Mouse (Mus musculus): ENCODE measurements at regions not wholly inside any gene's neighbourhood (a gene's known extent, or its start where the extent isn't known, plus 50 kb on each side); places are given as distances from the start of the nearest gene placed in this dataset.

DNA sequence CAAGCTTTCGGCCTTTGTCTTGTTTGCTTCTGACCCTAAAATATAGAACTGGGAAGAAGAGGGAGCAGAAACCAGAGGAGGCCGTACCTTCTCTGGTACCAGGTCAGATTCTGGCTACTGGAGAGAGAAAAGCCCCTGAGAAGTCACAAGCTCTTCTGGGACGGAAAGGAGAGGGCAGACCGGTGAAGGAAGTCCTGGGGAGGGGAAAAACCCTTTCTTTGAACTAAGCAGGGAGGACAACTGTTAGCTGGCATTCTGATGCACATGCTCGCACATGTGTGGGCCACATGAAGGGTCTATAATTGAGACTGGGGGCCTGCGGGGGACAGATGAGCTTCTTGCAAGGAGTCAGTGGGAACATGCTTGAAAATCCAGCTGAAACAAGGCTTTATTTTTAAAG lies 137.8 kb downstream of the Zfp36l1 start:
- TF ChIP-seq POLR2A (IDR thresholded peaks at IDR 0.05; ENCODE audit: extremely low read depth, insufficient read depth, low read length) (no peak), CTCF (IDR thresholded peaks at IDR 0.05; ENCODE audit: low read depth, low read length) (no peak)
